Mouse (Mus musculus): ENCODE measurements around the gene Hes5. TPM values are rescaled to one million over a fixed set of nuclear protein-coding genes. Genes with fewer than 3 reads are reported as not detected.

Hes5 gene
- polyA plus RNA-seq, 1 experiment from 2014 or later = 0.94 TPM

- H3K4me3 ChIP-seq = peak within 1 kb of the TSS; percentile 8; the same call in 1 of the 2 replicates
- peak within 1 kb of the TSS; percentile 53 for H3K9ac ChIP-seq
- peak within 1 kb of the TSS; percentile 76 for H3K27ac ChIP-seq
- no peaks in the 10 kb centered on the region for H3K27me3 ChIP-seq
- no peak for ATAC-seq (ENCODE audit: low FRiP score, low read depth)
- H3K4me1 ChIP-seq = peaks cover 24% of the 10 kb centered on the region
- WGBS = 43% methylated on average over 12 of the region's 12 CpGs
- peak within 1 kb of the TSS; percentile 49 for H3K4me2 ChIP-seq (replicated peaks)
- H3K9me3 ChIP-seq = no peaks in the 10 kb centered on the region
- H3K36me3 ChIP-seq = no peaks in the 10 kb centered on the region
These were observed 32.2 kb upstream of the Hes5 start, which contains the start of gene Tnfrsf14 for GRCm38 (mm10) chr4:154928395-154929087. Gene Tnfrsf14 (minus strand): TSS chr4:154928563.

DNA sequence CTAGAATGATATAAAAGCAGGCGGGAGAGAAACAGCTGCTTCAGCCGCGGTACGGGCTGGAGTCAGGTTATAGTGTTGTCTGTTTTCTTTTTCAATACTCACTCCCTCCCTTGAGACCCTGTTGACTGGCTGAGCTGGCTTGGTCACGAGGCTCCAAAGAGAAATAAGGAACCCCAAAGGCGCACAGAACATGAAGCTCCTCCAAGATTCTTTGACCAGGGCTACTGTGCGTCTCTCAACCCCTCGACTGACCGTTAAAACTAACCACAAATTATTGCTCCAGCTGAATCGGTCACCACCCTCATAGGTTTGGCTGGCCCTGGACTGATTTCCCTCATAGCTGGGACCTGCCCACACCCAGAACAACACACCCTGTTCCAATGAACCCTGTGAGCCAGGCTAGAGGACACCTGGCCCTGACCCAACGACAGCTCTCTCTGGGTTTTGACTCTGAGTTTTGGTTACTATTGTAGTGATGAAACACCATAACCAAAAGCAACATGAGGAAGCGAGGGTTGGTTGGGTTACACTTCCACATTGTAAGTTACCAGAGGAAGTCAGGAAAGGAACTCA is 31.5 kb upstream of the Hes5 start:
- H3K27me3 ChIP-seq = no peaks in the 10 kb centered on the region
- H3K4me1 ChIP-seq = peaks cover 24% of the 10 kb centered on the region
- no peaks in the 10 kb centered on the region for H3K36me3 ChIP-seq
- H3K27ac ChIP-seq = no peak overlapping the region
- no peak overlapping the region for H3K4me3 ChIP-seq
- no peak overlapping the region for H3K4me2 ChIP-seq (replicated peaks)
- WGBS = 65% methylated on average over 12 of the region's 12 CpGs
- H3K9me3 ChIP-seq = no peaks in the 10 kb centered on the region
- no peak overlapping the region for H3K9ac ChIP-seq
- ATAC-seq (ENCODE audit: low FRiP score, low read depth) = no peak

DNA sequence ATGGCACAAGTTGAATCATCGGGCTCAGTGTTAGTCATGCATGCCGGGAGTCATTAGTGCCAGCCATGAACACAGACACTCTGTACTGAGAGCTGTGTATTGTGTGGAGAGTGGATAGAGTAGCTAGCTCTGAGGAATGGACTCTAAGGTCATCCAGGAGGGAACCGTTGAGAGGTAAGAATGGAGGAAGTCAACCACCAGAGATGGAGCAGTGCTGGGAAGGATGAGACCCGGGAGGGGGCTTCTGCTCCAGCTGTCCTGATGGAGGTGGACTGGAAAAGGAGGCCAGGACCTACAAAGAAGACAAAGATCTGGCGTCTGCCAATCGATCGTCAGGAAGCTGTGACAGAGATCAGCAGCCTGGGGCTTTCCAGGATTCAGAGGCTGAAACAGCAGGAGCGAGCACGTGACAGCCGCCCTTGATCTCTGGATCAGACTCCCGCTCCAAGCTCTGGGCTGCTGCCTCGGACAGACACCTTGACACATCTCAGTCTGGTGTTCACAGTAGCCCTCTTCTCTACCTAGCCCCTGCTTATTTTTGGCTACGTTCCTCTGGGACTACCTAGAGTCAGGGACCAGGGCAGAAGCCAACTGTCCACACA is 27.3 kb upstream of the Hes5 start:
- no peak overlapping the region for H3K4me2 ChIP-seq (replicated peaks)
- 61% methylated on average over 13 of the region's 13 CpGs for WGBS
- no peak for ATAC-seq (ENCODE audit: low FRiP score, low read depth)
- no peak overlapping the region for H3K9ac ChIP-seq
- H3K27ac ChIP-seq = no peak overlapping the region
- peaks cover 3% of the 10 kb centered on the region for H3K4me1 ChIP-seq
- H3K27me3 ChIP-seq = 0 out of 2 replicates have a peak, but pooled peaks cover 4% of the 10 kb centered on the region
- H3K4me3 ChIP-seq = no peak overlapping the region
- H3K36me3 ChIP-seq = no peaks in the 10 kb centered on the region
- no peaks in the 10 kb centered on the region for H3K9me3 ChIP-seq

DNA sequence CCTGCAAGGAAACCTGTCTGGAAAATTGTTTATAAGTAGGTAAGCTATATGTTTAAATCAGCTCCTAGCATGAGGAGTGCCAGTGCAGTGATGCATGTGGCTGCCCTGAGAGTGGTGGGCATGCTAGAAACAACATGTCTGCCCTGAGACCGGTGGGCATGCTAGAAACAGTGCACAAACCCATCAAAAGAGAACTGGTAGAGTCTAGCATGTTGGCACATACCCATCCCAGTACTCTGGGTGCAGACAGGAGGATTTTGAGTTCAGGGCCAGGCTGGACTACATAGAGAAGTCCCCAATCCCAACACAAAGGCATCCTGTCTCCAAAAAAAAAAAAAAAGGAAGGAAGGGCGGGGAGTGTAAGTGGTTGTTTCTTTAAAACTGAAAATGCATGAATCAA is 25.9 kb upstream of the Hes5 start:
- Histone ChIP-seq H3K4me2 (replicated peaks) (no peak overlapping the region), H3K27ac (no peak overlapping the region), H3K36me3 (no peaks in the 10 kb centered on the region), H3K27me3 (0 out of 2 replicates have a peak, but pooled peaks cover 4% of the 10 kb centered on the region), H3K9ac (no peak overlapping the region), H3K4me1 (no peaks in the 10 kb centered on the region), H3K9me3 (no peaks in the 10 kb centered on the region), H3K4me3 (no peak overlapping the region)
- ATAC-seq (ENCODE audit: low FRiP score, low read depth) = no peak
- WGBS = 85% methylated on average over 2 of the region's 2 CpGs

DNA sequence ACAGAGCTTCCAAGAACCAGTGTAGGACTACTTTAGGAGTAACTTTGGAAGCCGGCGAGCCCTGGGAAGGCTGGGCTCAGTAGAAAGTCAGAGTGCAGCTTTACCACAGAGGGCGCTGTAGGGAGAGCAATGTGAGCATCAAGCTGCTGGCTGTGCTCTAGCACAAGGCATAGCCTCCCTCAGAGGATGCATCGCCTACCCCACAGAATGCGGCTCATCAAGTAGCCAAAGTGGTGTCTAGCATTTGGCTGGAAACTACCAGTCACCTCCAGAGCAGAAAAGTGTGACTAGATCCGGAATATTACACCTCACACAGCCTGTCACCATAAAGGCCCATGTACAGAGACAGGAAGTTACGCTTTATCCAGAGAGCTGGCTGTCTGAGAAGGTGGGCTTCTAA is 24.9 kb upstream of the Hes5 start:
- H3K4me1 ChIP-seq = no peaks in the 10 kb centered on the region
- no peak overlapping the region for H3K9ac ChIP-seq
- H3K27me3 ChIP-seq = 0 out of 2 replicates have a peak, but pooled peaks cover 4% of the 10 kb centered on the region
- WGBS = 71% methylated on average over 7 of the region's 7 CpGs
- H3K4me3 ChIP-seq = no peak overlapping the region
- H3K9me3 ChIP-seq = no peaks in the 10 kb centered on the region
- H3K4me2 ChIP-seq (replicated peaks) = no peak overlapping the region
- H3K27ac ChIP-seq = no peak overlapping the region
- no peaks in the 10 kb centered on the region for H3K36me3 ChIP-seq
- no peak for ATAC-seq (ENCODE audit: low FRiP score, low read depth)

DNA sequence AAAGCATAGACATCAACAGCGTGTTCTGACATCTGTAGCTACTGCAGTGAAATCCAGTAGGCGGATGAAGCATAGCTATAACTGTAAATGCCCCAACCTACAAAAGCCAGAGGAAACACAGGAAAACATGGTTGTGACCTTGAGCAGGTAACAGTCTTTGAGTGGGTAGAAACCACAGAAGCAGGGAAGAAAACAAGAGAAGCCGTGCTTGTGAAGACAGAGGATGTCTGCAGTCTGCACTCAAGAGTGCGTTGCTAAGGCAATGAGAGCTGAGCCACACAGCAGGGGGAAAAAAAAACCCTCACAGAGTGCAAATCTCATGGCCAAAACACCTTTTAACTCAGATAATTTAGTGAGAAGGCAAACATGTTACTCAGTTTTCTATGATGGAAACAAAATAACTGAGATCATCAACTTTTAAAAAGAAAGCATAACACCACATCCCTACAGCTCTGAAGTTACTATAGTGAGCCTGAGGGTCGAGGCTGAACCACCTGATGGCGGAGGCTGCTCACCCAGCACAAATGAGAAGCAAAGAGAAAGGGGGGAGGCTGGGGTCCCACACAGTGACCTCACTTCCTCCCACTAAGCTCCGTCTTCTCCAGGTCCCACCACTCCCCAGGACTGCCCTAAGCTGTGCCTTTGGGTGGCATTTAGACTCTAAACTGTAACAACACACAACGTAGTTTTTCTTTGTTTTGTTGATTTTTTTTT is 24.0 kb upstream of the Hes5 start:
- no peak for ATAC-seq (ENCODE audit: low FRiP score, low read depth)
- H3K36me3 ChIP-seq = no peaks in the 10 kb centered on the region
- H3K27ac ChIP-seq = no peak overlapping the region
- H3K9ac ChIP-seq = no peak overlapping the region
- no peaks in the 10 kb centered on the region for H3K4me1 ChIP-seq
- H3K4me3 ChIP-seq = no peak overlapping the region
- H3K9me3 ChIP-seq = no peaks in the 10 kb centered on the region
- no peak overlapping the region for H3K4me2 ChIP-seq (replicated peaks)
- 61% methylated on average over 8 of the region's 8 CpGs for WGBS
- 0 out of 2 replicates have a peak, but pooled peaks cover 4% of the 10 kb centered on the region for H3K27me3 ChIP-seq

- ATAC-seq (ENCODE audit: low FRiP score, low read depth) = no peak
- Histone ChIP-seq H3K9me3 (no peaks in the 10 kb centered on the region), H3K4me2 (replicated peaks) (no peak overlapping the region), H3K4me1 (no peaks in the 10 kb centered on the region), H3K9ac (no peak overlapping the region), H3K27me3 (0 out of 2 replicates have a peak, but pooled peaks cover 4% of the 10 kb centered on the region), H3K27ac (no peak overlapping the region), H3K36me3 (no peaks in the 10 kb centered on the region), H3K4me3 (no peak overlapping the region)
- WGBS = 87% methylated on average over 1 of the region's 1 CpGs
These were observed 23.0 kb upstream of the Hes5 start for GRCm38 (mm10) chr4:154937746-154938145.

- Histone ChIP-seq H3K27ac (no peak overlapping the region), H3K9ac (no peak overlapping the region), H3K4me3 (no peak overlapping the region), H3K4me2 (replicated peaks) (no peak overlapping the region), H3K36me3 (no peaks in the 10 kb centered on the region), H3K4me1 (no peaks in the 10 kb centered on the region), H3K27me3 (0 out of 2 replicates have a peak, but pooled peaks cover 4% of the 10 kb centered on the region), H3K9me3 (no peaks in the 10 kb centered on the region)
- no peak for ATAC-seq (ENCODE audit: low FRiP score, low read depth)
- 87% methylated on average over 2 of the region's 2 CpGs for WGBS
These were observed 20.6 kb upstream of the Hes5 start for GRCm38 (mm10) chr4:154940156-154940555.

GRCm38 (mm10) chr4:154941831-154942230 is 18.9 kb upstream of the Hes5 start:
- Histone ChIP-seq H3K27me3 (no peaks in the 10 kb centered on the region), H3K4me3 (no peak overlapping the region)
- WGBS = 96% methylated on average over 5 of the region's 5 CpGs

DNA sequence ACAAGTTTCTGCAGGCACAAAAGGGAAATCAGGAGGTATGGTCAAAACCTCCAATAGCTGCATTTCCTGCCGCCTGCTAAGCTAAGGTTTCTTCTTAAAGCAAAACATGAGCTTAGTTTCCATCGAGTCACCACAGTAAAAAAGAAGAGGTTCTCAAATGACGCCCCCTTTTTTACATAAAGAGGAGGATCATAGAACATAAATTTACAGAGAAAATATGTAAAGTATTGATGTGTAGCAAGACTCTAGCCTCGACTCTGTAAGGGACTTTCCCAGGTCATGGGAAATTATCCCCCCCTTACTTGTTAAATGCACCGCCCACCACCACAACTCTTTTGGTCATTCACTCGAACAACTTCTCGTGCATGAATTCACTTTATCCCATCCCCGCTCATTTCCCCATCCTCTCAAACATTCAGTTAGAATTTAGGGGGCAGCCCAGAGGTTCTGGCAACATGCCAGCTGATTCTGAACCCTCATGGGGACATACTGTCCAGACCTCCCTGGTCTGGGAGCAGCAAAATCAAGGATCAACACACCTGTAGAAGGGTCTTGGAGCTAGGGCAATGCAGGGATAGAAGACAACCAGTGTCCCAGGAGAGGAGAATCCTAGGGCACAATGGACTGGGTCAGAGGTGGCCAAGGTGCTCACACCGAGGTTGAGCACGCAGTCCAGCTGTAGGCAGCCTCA is 17.9 kb upstream of the Hes5 start:
- Histone ChIP-seq H3K36me3 (no peaks in the 10 kb centered on the region), H3K4me3 (no peak overlapping the region), H3K9me3 (no peaks in the 10 kb centered on the region), H3K27ac (no peak overlapping the region), H3K4me1 (peaks cover 9% of the 10 kb centered on the region; the same call in 1 of the 2 replicates), H3K27me3 (no peaks in the 10 kb centered on the region), H3K9ac (no peak overlapping the region), H3K4me2 (replicated peaks) (no peak overlapping the region)
- WGBS = 77% methylated on average over 10 of the region's 10 CpGs
- no peak for ATAC-seq (ENCODE audit: low FRiP score, low read depth)

More at GRCm38 (mm10) chr4:154941831-154942230, 18.9 kb upstream of the Hes5 start:
- no peak overlapping the region for H3K4me2 ChIP-seq (replicated peaks)
- no peaks in the 10 kb centered on the region for H3K9me3 ChIP-seq
- H3K36me3 ChIP-seq = no peaks in the 10 kb centered on the region
- no peak overlapping the region for H3K9ac ChIP-seq
- ATAC-seq (ENCODE audit: low FRiP score, low read depth) = no peak
- H3K4me1 ChIP-seq = peaks cover 9% of the 10 kb centered on the region; the same call in 1 of the 2 replicates
- H3K27ac ChIP-seq = no peak overlapping the region

DNA sequence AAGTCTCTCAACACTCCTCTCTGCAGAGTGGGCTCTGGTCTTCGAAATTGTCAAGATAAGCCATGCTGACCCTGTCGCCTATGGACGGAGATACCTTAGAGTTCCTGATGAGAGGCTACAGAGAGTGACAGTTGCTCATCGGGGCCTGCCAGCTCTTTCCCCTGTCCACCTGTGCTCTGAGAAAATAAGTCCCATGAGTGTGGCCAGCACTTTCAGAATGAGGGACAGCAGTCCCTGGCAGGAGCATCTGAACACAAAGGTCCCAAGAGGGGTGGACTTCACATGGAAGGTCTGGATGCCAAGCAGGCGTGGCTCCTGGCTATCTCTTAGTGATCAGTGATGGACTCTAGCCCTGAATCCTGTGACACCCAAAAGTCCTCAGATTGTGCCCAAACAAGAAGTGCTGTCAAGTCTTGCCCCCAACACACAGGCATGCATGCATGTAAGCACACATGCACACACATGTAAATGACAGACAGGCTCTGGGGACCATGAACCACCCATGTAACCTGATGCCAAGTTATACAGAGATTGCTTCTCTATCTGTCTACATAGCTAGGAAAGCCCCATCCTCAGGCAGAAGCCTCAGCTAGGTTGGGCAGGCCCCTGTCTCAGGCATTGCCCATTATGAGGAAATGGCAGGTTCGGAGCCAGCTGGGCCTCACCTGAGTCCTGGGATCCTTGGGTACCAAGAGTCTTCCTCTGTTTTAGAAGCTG is 17.2 kb upstream of the Hes5 start:
- Histone ChIP-seq H3K9ac (no peak overlapping the region), H3K27me3 (peaks cover 5% of the 10 kb centered on the region), H3K4me2 (replicated peaks) (no peak overlapping the region), H3K27ac (no peak overlapping the region), H3K4me3 (no peak overlapping the region), H3K9me3 (no peaks in the 10 kb centered on the region), H3K36me3 (no peaks in the 10 kb centered on the region), H3K4me1 (peaks cover 10% of the 10 kb centered on the region; the same call in 1 of the 2 replicates)
- no peak for ATAC-seq (ENCODE audit: low FRiP score, low read depth)
- WGBS = 88% methylated on average over 6 of the region's 6 CpGs
